9 mouse cellular contexts compared by ENCODE assay signal in the genomic region with DNA sequence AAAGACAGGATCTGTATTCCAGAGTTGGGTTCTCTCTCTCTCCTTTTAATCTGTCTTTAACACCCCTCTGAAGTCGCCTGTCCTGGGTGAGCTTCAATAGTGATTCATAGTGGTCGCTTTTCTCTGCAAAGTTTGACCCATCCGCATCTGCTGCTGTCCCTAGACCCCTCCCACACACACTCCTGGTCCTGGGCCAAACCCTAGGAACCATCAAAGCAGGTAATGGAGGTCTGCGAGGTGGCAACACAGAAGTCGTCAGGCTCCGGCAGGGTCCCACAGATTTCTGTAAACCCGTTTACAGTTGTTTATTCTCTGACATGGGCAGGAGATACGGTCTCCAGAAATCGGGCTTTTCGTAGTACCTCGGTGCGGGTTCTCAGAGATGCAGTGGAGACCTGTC.
A peak's percentile ranks its signal among the peaks of the same experiment; 100 is the strongest.
DNase-seq lines count a peak whose midpoint lies in the region; ATAC-seq and TF ChIP-seq lines count a peak whose summit lies in the region.
"Had no signal": no experiment of that assay in that cellular context is flagged by ENCODE, and none has a peak within 500 bp of the region (broad histone marks: within the 10 kb centered on the region; RNA-seq: fewer than 3 reads in every experiment).

No protein-coding gene starts in this region.

- peak overlapping the region; percentile 30 for H3K4me3 ChIP-seq in lung, embryonic 14.5 days (ENCODE audit: low read depth, low read length)
- H3K4me3 ChIP-seq in forebrain, embryonic 12.5 days (replicated peaks) = peak overlapping the region; percentile 40
- peak overlapping the region; percentile 48 for H3K4me3 ChIP-seq in limb, embryonic 10.5 days
- H3K4me3 ChIP-seq in neural tube, embryonic 14.5 days (ENCODE audit: low read depth, low read length) = peak overlapping the region; percentile 22
- no peak overlapping the region for H3K4me3 ChIP-seq in left cerebral cortex, adult 2 months

- no peaks in the 10 kb centered on the region for H3K9me3 ChIP-seq in lung, embryonic 14.5 days (ENCODE audit: low read depth, low read length)
- H3K9me3 ChIP-seq in forebrain, embryonic 12.5 days = no peaks in the 10 kb centered on the region
- H3K9me3 ChIP-seq in limb, embryonic 10.5 days (replicated peaks) = no peaks in the 10 kb centered on the region
- H3K9me3 ChIP-seq in neural tube, embryonic 14.5 days (ENCODE audit: control insufficient read depth, low read length) = no peaks in the 10 kb centered on the region

- H3K4me2 ChIP-seq in lung, embryonic 14.5 days = peak overlapping the region; percentile 67
- H3K4me2 ChIP-seq in forebrain, embryonic 12.5 days = peak overlapping the region; percentile 68
- H3K4me2 ChIP-seq in neural tube, embryonic 14.5 days (ENCODE audit: low read depth, low read length) = peak overlapping the region; percentile 39

- no peak overlapping the region for H3K27ac ChIP-seq in lung, embryonic 14.5 days (ENCODE audit: low read depth)
- no peak overlapping the region for H3K27ac ChIP-seq in forebrain, embryonic 12.5 days
- no peak overlapping the region for H3K27ac ChIP-seq in limb, embryonic 10.5 days
- H3K27ac ChIP-seq in neural tube, embryonic 14.5 days (ENCODE audit: low read depth, low read length) = peak overlapping the region; percentile 8; the same call in 1 of the 2 replicates
- H3K27ac ChIP-seq in left cerebral cortex, adult 2 months = no peak overlapping the region; the same call in 1 of the 2 replicates

- ATAC-seq in lung, embryonic 14.5 days (ENCODE audit: insufficient read depth) = no peak
- ATAC-seq in forebrain, embryonic 12.5 days (ENCODE audit: low FRiP score) = no peak
- ATAC-seq in neural tube, embryonic 14.5 days (ENCODE audit: low read depth) = no peak
- no peak for ATAC-seq in frontal cortex, adult (ENCODE audit: low TSS enrichment)

- WGBS in lung, embryonic 14.5 days = 30% methylated on average over 12 of the region's 12 CpGs
- 51% methylated on average over 12 of the region's 12 CpGs for WGBS in forebrain, embryonic 12.5 days
- WGBS in limb, embryonic 10.5 days = 22% methylated on average over 12 of the region's 12 CpGs
- WGBS in neural tube, embryonic 14.5 days = 44% methylated on average over 12 of the region's 12 CpGs

- no peak for TF ChIP-seq CTCF in lung, embryonic 14.5 days (IDR thresholded peaks at IDR 0.05; ENCODE audit: low read depth)
- TF ChIP-seq CTCF in left cerebral cortex, adult 2 months (IDR thresholded peaks at IDR 0.05) = no peak

- H3K4me1 ChIP-seq in lung, embryonic 14.5 days (ENCODE audit: insufficient read depth) = no peaks in the 10 kb centered on the region; the same call in 1 of the 2 replicates
- peaks cover 41% of the 10 kb centered on the region for H3K4me1 ChIP-seq in forebrain, embryonic 12.5 days
- peaks cover 18% of the 10 kb centered on the region for H3K4me1 ChIP-seq in limb, embryonic 10.5 days
- peaks cover 4% of the 10 kb centered on the region; the same call in 1 of the 2 replicates for H3K4me1 ChIP-seq in neural tube, embryonic 14.5 days (ENCODE audit: control insufficient read depth, insufficient read depth, low read length)

- peaks cover 23% of the 10 kb centered on the region for H3K27me3 ChIP-seq in lung, embryonic 14.5 days (ENCODE audit: insufficient read depth, low read length)
- peaks cover 12% of the 10 kb centered on the region; the same call in 1 of the 2 replicates for H3K27me3 ChIP-seq in forebrain, embryonic 12.5 days
- peaks cover 58% of the 10 kb centered on the region for H3K27me3 ChIP-seq in limb, embryonic 10.5 days (ENCODE audit: low read depth, poor library complexity, severe bottlenecking)
- H3K27me3 ChIP-seq in neural tube, embryonic 14.5 days (ENCODE audit: control insufficient read depth, insufficient read depth, low read length) = no peaks in the 10 kb centered on the region; the same call in 1 of the 2 replicates

- H3K36me3 ChIP-seq in lung, embryonic 14.5 days (ENCODE audit: insufficient read depth) = no peaks in the 10 kb centered on the region
- H3K36me3 ChIP-seq in forebrain, embryonic 12.5 days (replicated peaks) = no peaks in the 10 kb centered on the region
- no peaks in the 10 kb centered on the region for H3K36me3 ChIP-seq in limb, embryonic 10.5 days
- H3K36me3 ChIP-seq in neural tube, embryonic 14.5 days (ENCODE audit: control insufficient read depth, insufficient read depth, low read length) = no peaks in the 10 kb centered on the region

- peak overlapping the region; percentile 34; the same call in 1 of the 2 replicates for H3K9ac ChIP-seq in lung, embryonic 14.5 days
- H3K9ac ChIP-seq in forebrain, embryonic 12.5 days = peak overlapping the region; percentile 50
- peak overlapping the region; percentile 35; the same call in 1 of the 2 replicates for H3K9ac ChIP-seq in neural tube, embryonic 14.5 days (replicated peaks; ENCODE audit: low read depth, low read length)

- intact Hi-C loops in left cerebral cortex, adult 2 months (cut with DNase I) = loop anchor here (5.0 kb wide), 1 partner anchor 192 kb away; no protein-coding TSS in a partner anchor

- no peak for DNase-seq in lung, embryonic 14.5 days
- no peak for DNase-seq in lung, adult 18-20 months
- no peak for DNase-seq in limb, embryonic 10.5 days (ENCODE audit: low spot score)
- DNase-seq in adrenal gland, postnatal 36 days = no peak
- no peak for DNase-seq in left cerebral cortex, adult 2 months (ENCODE audit: extremely low spot score in 1 of 2, low spot score in 2 of 2)
- DNase-seq: kidney, adult 8-10 months had no signal
